Mouse (Mus musculus) liver, embryonic 14.5 days (tissue): ENCODE results near the gene Stat4.

ENCODE experiments used
- CTCF ChIP-seq: IDR thresholded peaks from 2 replicates; pipeline ENCODE4 v1.5.1; 2016; ENCODE audit warnings: antibody characterized with exemption, low read depth, control low read depth
- EP300 ChIP-seq: IDR thresholded peaks from 2 replicates; pipeline ENCODE4 v1.6.1; 2016; ENCODE audit warnings: antibody characterized with exemption, low read depth

DNA sequence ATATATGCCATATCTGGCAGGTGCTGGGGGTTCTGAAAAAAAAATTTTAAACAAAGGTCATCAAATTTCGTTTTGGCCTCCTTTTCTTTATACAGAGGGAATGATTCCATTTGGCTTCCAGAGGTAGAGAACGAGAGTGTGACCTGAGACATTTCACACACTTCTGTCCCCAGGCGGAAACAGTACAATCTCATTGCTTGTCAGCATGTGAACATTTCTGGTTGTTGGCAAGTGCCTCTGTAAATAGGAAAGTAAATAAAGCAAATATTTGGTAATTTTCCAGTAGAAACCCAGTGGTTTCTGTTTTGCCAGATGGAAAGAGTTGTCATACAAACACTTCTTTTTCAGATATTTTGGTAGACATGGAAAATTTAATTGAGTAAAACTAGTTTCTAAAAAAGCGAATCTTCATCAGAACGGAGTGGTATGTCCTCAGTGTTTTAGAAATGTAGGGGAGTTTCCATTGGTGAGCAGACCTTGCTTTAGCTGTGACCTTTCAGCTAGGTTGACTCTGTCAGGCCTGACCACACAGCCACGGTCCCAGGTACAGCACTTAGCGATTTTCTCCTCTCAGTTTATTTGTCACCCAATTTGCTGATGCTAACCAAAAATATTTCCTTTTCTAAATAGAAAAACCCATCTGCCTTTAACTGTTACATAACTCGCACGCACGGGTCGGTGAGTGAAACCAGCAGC is 53.6 kb downstream of the Stat4 start:
- TF ChIP-seq CTCF (no peak), EP300 (no peak)
